Mouse (Mus musculus): ENCODE measurements at regions not wholly inside any gene's neighbourhood (a gene's known extent, or its start where the extent isn't known, plus 50 kb on each side); places are given as distances from the start of the nearest gene placed in this dataset.

DNA sequence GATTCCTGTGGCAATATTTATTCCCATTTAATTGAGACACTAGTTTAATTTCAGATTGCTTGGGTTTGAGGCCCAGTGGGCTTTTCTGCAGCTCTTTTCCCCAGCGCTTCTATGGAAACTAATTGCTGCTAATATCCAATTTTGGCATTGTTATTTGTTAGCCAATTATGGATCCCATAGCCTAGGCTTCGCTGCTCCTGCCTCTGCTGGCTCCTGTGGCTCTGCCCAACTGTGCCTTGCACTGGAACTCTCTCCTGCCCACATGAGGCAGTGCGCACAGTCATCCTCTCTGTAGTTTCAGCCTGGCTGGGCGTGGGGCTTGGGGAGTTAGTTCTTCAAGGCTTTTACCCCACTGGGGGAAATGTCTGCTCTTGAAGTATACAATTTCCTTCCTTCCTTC lies 491.8 kb downstream of the Prss52 start:
- no peak for DNase-seq

DNA sequence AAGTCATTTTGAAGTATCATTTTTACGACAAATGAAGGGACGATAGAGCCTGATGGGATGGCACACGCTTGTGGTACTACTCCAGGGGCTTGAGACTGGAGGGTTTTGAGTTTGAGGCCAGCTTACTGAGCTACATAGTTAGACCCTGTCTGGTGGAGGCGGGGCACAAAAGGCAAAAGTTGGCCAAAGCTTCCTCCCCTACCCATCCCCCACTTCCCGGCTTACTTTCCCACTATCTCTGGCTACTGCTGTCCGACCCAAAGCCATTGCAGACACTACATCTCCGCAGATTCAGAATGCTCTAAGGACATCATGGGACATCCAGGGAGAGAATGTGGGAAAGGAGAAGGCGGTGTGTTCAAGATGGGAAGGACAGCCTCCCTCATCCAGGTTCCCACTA lies 493.1 kb downstream of the Prss52 start:
- no peak for DNase-seq

All from kidney, postnatal 4 days (tissue).